Mouse (Mus musculus) E14TG2a.4 (cell line): Measurements from ENCODE around the gene 9530053A07Rik.
"Not testable (repeated sequence)": the region's sequence is repeated elsewhere in the genome, so short reads cannot be mapped to it uniquely, and the experiment has no call there.

Experiments
- H3K27me3 ChIP-seq: 2 replicates; pipeline ENCODE4 v1.6.1; 2014; ENCODE audit warnings: low read length, control low read depth; ENCODE audit not compliant: insufficient read depth
- H3K36me3 ChIP-seq: 2 replicates; pipeline ENCODE4 v1.6.1; 2014; ENCODE audit warnings: low read length, control low read depth; ENCODE audit not compliant: insufficient read depth
- H3K4me1 ChIP-seq: replicated peaks from 2 replicates; pipeline ENCODE4 v1.6.1; 2014; ENCODE audit warnings: low read depth, low read length, control low read depth
- H3K4me3 ChIP-seq: replicated peaks from 2 replicates; pipeline ENCODE4 v1.5.1; 2014; ENCODE audit warnings: mild to moderate bottlenecking, low read length
- H3K9me3 ChIP-seq: 2 replicates; pipeline ENCODE4 v1.6.1; 2014; ENCODE audit warnings: low read length, control low read depth
- CTCF ChIP-seq: conservative IDR thresholded peaks from 2 replicates; pipeline ENCODE4 v1.5.1; 2014; ENCODE audit warnings: low read length
- NANOG ChIP-seq: IDR thresholded peaks from 2 replicates; pipeline ENCODE4 v1.6.1; 2014; ENCODE audit warnings: borderline replicate concordance, low read length, mixed read lengths
- POU5F1 ChIP-seq: IDR thresholded peaks from 2 replicates; pipeline ENCODE4 v1.6.1; 2014; ENCODE audit warnings: low read length, borderline replicate concordance

The 9530053A07Rik gene

DNA sequence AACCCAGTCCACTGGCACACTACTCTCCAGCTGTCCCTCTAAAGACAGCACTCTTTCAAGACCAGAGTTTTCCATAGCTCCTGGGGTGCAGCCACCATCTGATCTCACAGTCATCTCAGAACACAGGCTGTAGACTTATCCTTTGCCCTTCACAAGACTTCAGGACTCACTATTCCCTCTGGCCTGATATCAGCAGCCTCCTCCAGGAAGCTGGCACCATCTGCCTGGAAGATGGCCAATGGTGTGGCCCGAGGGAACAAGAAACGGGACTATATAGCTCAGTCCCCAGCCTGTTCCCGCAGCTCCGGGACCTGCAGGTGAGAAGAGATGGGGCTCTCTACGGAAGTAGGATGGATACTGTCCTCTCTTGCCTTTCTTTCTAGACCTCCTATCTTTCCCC, at the start of gene 9530053A07Rik:
TSS of gene 9530053A07Rik (plus strand) at position 301 of the 400 bp plus-strand sequence.
- no peaks in the 10 kb centered on the region for H3K36me3 ChIP-seq
- H3K9me3 ChIP-seq, result no peaks in the 10 kb centered on the region
- no peak within 1 kb of the TSS for H3K4me3 ChIP-seq
- H3K27me3 ChIP-seq, result peaks cover 3% of the 10 kb centered on the region; the same call in 1 of the 2 replicates
- TF ChIP-seq CTCF (no peak), NANOG (no peak)
- H3K4me1 ChIP-seq, result no peaks in the 10 kb centered on the region

DNA sequence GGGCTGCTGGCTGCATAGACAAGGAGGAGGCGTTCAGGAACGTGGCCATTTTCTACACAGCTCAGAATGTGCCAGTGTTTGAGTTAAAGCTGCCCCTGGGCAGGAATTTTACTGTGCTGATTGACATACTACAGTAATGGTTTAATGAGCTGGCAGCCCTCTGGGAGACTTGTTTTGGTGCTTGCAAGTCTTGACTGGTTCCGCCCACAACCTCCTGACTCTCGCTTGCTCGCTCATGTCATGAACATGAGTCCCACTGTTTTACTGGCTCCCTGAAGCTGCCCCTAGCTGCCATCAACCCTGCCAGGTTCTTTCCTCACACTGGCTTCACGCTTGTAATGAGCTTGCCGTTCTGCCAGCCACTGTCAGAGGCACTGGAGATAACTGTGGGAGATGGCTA, 45.1 kb upstream of the 9530053A07Rik start:
- H3K36me3 ChIP-seq, result no peaks in the 10 kb centered on the region
- H3K9me3 ChIP-seq, result no peaks in the 10 kb centered on the region
- TF ChIP-seq CTCF (no peak), NANOG (no peak), POU5F1 (no peak)
- H3K27me3 ChIP-seq, result peaks cover 25% of the 10 kb centered on the region
- no peak overlapping the region for H3K4me3 ChIP-seq
- peaks cover 28% of the 10 kb centered on the region for H3K4me1 ChIP-seq

DNA sequence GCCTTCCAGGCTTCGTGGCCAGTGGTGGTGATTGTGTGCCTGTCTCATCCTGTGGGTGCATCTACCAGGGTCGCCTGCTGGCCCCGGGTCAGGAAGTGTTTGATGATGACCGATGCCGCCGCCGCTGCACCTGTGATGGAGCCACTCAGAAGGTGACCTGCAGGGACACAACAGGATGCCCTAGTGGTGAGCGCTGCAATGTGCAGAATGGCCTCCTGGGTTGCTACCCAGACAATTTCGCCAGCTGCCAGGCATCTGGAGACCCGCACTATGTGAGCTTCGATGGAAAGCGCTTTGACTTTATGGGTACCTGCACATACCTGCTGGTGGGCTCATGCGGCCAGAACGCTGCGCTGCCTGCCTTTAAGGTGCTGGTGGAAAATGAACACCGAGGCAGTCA, 43.0 kb upstream of the 9530053A07Rik start:
- Histone ChIP-seq H3K27me3 (peaks cover 25% of the 10 kb centered on the region), H3K4me1 (peaks cover 33% of the 10 kb centered on the region), H3K9me3 (no peaks in the 10 kb centered on the region), H3K36me3 (no peaks in the 10 kb centered on the region), H3K4me3 (peak overlapping the region; percentile 68)
- TF ChIP-seq NANOG, result no peak
- TF ChIP-seq CTCF, result peak; percentile 38
- no peak for TF ChIP-seq POU5F1

DNA sequence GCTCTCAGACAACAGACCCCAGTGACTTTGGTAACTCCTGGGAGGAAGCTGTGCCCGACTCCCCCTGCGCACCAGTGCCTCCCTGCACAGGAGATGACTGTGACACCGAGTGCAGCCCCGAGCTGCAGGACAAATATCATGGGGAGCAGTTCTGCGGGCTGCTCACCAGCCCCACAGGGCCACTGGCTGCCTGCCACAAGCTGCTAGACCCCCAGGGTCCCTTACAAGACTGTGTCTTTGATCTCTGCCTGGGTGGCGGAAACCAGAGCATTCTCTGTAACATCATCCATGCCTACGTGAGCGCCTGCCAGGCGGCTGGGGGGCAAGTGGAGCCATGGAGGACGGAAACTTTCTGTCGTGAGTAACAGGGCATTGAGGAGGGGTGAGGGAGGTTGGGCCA, 35.7 kb upstream of the 9530053A07Rik start:
- H3K4me3 ChIP-seq, result peak overlapping the region; percentile 71
- H3K36me3 ChIP-seq, result no peaks in the 10 kb centered on the region
- H3K9me3 ChIP-seq, result no peaks in the 10 kb centered on the region
- H3K27me3 ChIP-seq, result peaks cover 26% of the 10 kb centered on the region
- TF ChIP-seq POU5F1 (no peak), CTCF (no peak)
- peaks cover 24% of the 10 kb centered on the region for H3K4me1 ChIP-seq

DNA sequence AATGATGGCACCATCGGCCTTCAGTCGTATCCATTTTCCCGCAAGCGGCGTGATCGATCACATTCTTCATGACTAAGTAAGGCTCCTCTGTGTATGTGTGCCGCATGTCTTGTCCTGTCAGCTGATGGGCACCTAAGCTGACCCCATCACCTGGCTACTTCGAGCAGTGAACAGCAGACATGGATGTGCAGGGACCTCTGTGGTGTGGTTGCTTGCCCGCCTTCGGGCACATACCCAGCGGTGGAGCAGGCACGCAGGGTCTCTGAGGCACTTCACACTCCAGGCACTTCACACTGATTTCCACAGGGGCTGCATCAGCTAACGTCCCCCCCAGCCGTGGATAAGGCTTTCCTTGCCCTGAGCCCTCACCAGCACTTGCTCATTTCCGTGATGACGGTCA, 30.2 kb upstream of the 9530053A07Rik start:
- no peaks in the 10 kb centered on the region for H3K36me3 ChIP-seq
- H3K27me3 ChIP-seq, result peaks cover 28% of the 10 kb centered on the region
- peaks cover 4% of the 10 kb centered on the region; the same call in 1 of the 2 replicates for H3K4me1 ChIP-seq
- TF ChIP-seq POU5F1 (no peak), NANOG (no peak), CTCF (no peak)
- no peaks in the 10 kb centered on the region for H3K9me3 ChIP-seq
- H3K4me3 ChIP-seq, result no peak overlapping the region

DNA sequence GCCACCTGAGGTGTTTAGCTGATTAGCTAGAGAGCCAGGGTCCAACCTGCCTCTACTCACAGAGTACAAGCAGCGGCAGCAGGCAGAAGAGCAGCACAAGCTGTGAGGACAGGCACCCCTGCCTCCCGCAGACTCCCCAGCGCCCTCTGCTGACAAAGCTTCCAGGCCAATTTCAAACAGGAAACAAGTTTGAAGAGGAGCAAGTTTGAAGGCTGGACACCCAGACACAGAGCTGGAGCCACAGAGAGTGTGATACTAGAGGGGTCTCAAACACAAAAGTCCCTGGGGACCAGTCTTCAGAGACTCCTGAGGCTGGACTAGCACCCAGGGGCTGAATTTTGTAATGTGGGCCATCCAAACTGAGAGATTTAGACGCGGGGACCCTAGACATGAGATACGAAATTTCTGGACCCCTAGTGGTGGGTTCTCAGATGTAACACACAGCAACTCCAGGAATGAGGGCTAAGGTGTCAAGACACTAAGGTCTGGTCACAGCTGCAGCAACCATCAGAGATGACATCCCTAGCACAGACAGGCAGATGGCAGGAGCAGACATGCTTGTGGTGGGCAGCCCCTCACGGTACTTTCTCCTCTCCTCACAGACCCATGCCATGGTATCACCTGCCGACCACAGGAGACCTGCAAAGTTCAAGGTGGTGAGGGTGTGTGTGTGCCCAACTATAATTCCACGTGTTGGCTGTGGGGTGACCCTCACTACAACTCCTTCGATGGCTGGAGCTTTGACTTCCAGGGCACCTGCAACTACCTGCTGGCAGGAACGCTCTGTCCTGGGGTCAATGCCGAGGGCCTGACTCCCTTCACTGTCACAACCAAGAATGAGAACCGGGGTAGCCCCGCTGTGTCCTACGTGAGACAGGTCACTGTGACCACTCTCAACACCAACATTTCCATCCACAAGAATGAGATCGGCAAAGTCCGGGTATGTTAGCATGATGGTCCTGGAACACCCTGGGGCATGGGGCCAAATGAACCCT, 28.4 kb upstream of the 9530053A07Rik start:
- H3K4me3 ChIP-seq, result no peak overlapping the region
- peaks cover 11% of the 10 kb centered on the region for H3K4me1 ChIP-seq
- H3K36me3 ChIP-seq, result no peaks in the 10 kb centered on the region
- no peaks in the 10 kb centered on the region for H3K9me3 ChIP-seq
- TF ChIP-seq NANOG (no peak), POU5F1 (no peak), CTCF (peak; percentile 73)
- H3K27me3 ChIP-seq, result peaks cover 30% of the 10 kb centered on the region

DNA sequence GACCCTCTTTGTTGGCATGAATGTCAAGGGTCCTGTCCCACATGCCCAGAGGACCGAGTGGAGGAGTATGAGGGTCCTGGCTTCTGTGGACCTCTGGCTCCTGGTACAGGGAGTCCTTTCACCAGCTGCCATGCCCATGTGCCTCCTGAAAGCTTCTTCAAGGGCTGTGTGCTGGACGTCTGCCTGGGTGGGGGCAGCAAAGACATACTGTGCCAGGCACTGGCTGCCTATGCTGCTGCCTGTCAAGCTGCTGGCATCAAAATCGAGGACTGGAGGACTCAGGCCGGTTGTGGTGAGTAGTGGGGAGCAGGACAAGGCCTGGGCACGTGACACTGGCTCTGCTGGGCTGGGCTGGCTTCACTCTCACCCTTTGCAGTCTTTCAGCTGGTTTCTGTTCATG, 26.3 kb upstream of the 9530053A07Rik start:
- peaks cover 11% of the 10 kb centered on the region for H3K4me1 ChIP-seq
- H3K27me3 ChIP-seq, result peaks cover 30% of the 10 kb centered on the region
- not testable (repeated sequence) for H3K9me3 ChIP-seq, H3K36me3 ChIP-seq, H3K4me3 ChIP-seq

DNA sequence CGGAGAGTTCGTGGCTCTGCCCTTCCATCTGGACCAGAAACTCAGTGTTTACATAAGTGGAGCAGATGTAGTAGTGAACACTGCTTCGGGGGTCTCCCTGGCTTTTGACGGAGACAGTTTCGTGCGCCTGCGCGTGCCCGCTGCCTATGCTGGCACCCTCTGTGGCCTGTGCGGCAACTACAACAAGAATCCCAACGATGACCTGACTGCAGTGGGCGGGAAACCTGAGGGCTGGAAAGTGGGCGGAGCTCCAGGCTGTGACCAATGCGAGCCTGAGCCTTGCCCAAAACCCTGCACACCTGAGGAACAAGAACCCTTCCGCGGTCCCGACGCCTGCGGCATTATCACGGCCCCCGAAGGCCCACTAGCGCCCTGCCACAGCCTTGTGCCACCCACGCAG, 24.6 kb upstream of the 9530053A07Rik start:
- Histone ChIP-seq H3K27me3 (peaks cover 30% of the 10 kb centered on the region), H3K36me3 (no peaks in the 10 kb centered on the region), H3K4me1 (peaks cover 11% of the 10 kb centered on the region), H3K9me3 (no peaks in the 10 kb centered on the region), H3K4me3 (peak overlapping the region; percentile 67)
- TF ChIP-seq POU5F1 (no peak), NANOG (no peak), CTCF (0 out of 2 replicates have a peak, but pooled peaks have one; percentile 6)

DNA sequence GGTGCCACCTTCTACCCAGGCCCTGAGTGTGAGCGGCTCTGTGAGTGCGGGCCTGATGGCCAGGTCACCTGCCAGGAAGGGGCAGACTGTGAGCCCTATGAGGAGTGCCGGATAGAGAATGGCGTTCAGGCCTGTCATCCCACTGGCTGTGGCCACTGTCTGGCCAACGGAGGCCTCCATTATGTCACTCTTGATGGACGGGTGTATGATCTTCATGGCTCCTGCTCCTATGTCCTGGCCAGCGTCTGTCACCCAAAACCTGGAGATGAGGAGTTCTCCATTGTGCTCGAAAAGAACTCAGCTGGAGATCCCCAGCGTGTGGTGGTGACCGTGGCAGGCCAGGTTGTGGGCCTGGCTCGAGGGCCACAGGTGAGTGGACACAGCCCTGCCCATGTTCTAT, 23.0 kb upstream of the 9530053A07Rik start:
- Histone ChIP-seq H3K27me3 (peaks cover 28% of the 10 kb centered on the region), H3K36me3 (no peaks in the 10 kb centered on the region), H3K9me3 (no peaks in the 10 kb centered on the region), H3K4me1 (peaks cover 8% of the 10 kb centered on the region), H3K4me3 (no peak overlapping the region)
- TF ChIP-seq CTCF, result no peak
- TF ChIP-seq NANOG, result no peak
- no peak for TF ChIP-seq POU5F1
